Mouse (Mus musculus): Measurements from ENCODE around the gene Fkbp4. TPM values are rescaled to one million over a fixed set of nuclear protein-coding genes. Genes with fewer than 3 reads are reported as not detected.

Fkbp4 gene
- polyA plus RNA-seq, 1 experiment from 2014 or later: 375 TPM

GRCm38 (mm10) chr6:128432356-128432915 is 6.0 kb downstream of the Fkbp4 start:
- no peak for ATAC-seq (replicated peaks)
- H3K36me3 ChIP-seq (replicated peaks): peaks cover 72% of the 10 kb centered on the region
- 83% methylated on average over 13 of the region's 13 CpGs for WGBS

GRCm38 (mm10) chr6:128429826-128430225 is 8.7 kb downstream of the Fkbp4 start:
- Histone ChIP-seq H3K9me3 (no peaks in the 10 kb centered on the region), H3K9ac (no peak overlapping the region), H3K4me3 (no peak overlapping the region), H3K4me1 (peaks cover 3% of the 10 kb centered on the region; the same call in 1 of the 2 replicates), H3K36me3 (replicated peaks) (peaks cover 60% of the 10 kb centered on the region), H3K27me3 (replicated peaks) (no peaks in the 10 kb centered on the region), H3K4me2 (no peak overlapping the region), H3K27ac (no peak overlapping the region)
- no peak for ATAC-seq (replicated peaks)
- 93% methylated on average over 6 of the region's 6 CpGs for WGBS

More at GRCm38 (mm10) chr6:128432356-128432915, 6.0 kb downstream of the Fkbp4 start:
- Histone ChIP-seq H3K4me3 (no peak overlapping the region), H3K9ac (no peak overlapping the region), H3K4me2 (no peak overlapping the region), H3K4me1 (peaks cover 11% of the 10 kb centered on the region), H3K9me3 (no peaks in the 10 kb centered on the region), H3K27me3 (replicated peaks) (no peaks in the 10 kb centered on the region), H3K27ac (no peak overlapping the region)

- Histone ChIP-seq H3K9ac (no peak overlapping the region), H3K27ac (no peak overlapping the region), H3K36me3 (replicated peaks) (peaks cover 55% of the 10 kb centered on the region), H3K27me3 (replicated peaks) (no peaks in the 10 kb centered on the region), H3K4me2 (no peak overlapping the region), H3K4me3 (no peak overlapping the region), H3K4me1 (peaks cover 3% of the 10 kb centered on the region; the same call in 1 of the 2 replicates), H3K9me3 (no peaks in the 10 kb centered on the region)
- 94% methylated on average over 2 of the region's 2 CpGs for WGBS
- ATAC-seq (replicated peaks): no peak
Measured at GRCm38 (mm10) chr6:128429300-128429699, 9.2 kb downstream of the Fkbp4 start.

GRCm38 (mm10) chr6:128427571-128427970 is 10.9 kb downstream of the Fkbp4 start:
- H3K4me3 ChIP-seq: no peak overlapping the region
- H3K4me1 ChIP-seq: peaks cover 6% of the 10 kb centered on the region
- no peaks in the 10 kb centered on the region for H3K9me3 ChIP-seq
- H3K9ac ChIP-seq: no peak overlapping the region
- H3K27me3 ChIP-seq (replicated peaks): no peaks in the 10 kb centered on the region
- H3K27ac ChIP-seq: no peak overlapping the region
- ATAC-seq (replicated peaks): no peak
- H3K4me2 ChIP-seq: no peak overlapping the region
- WGBS: 89% methylated on average over 5 of the region's 5 CpGs
- H3K36me3 ChIP-seq (replicated peaks): peaks cover 39% of the 10 kb centered on the region

- no peaks in the 10 kb centered on the region for H3K27me3 ChIP-seq (replicated peaks)
- H3K27ac ChIP-seq: peak overlapping the region; percentile 99
- no peaks in the 10 kb centered on the region for H3K9me3 ChIP-seq
- WGBS: 18% methylated on average over 9 of the region's 9 CpGs
- H3K9ac ChIP-seq: peak overlapping the region; percentile 78
- peak; percentile 15; the same call in 1 of the 2 replicates for ATAC-seq (replicated peaks)
- H3K4me3 ChIP-seq: peak overlapping the region; percentile 65
- H3K4me1 ChIP-seq: peaks cover 6% of the 10 kb centered on the region
- H3K4me2 ChIP-seq: peak overlapping the region; percentile 62
- H3K36me3 ChIP-seq (replicated peaks): peaks cover 15% of the 10 kb centered on the region
Measured at GRCm38 (mm10) chr6:128425046-128425445, 13.4 kb downstream of the Fkbp4 start.

GRCm38 (mm10) chr6:128424269-128425019 is 14.0 kb downstream of the Fkbp4 start, which contains the start of gene Itfg2:
Gene Itfg2 (minus strand): TSS chr6:128424931.
- Histone ChIP-seq H3K9me3 (no peaks in the 10 kb centered on the region), H3K27ac (peak within 1 kb of the TSS; percentile 99), H3K4me1 (peaks cover 6% of the 10 kb centered on the region), H3K4me3 (peak within 1 kb of the TSS; percentile 65), H3K27me3 (replicated peaks) (no peaks in the 10 kb centered on the region), H3K9ac (peak within 1 kb of the TSS; percentile 78), H3K36me3 (replicated peaks) (peaks cover 11% of the 10 kb centered on the region), H3K4me2 (peak within 1 kb of the TSS; percentile 62)
- peak; percentile 96 for ATAC-seq (replicated peaks)
- WGBS: under 1% methylated on average over 42 of the region's 42 CpGs

GRCm38 (mm10) chr6:128423496-128424268 is 14.8 kb downstream of the Fkbp4 start:
- H3K4me1 ChIP-seq: peaks cover 6% of the 10 kb centered on the region
- peak overlapping the region; percentile 62 for H3K4me2 ChIP-seq
- peaks cover 3% of the 10 kb centered on the region for H3K36me3 ChIP-seq (replicated peaks)
- peak overlapping the region; percentile 65 for H3K4me3 ChIP-seq
- H3K9ac ChIP-seq: peak overlapping the region; percentile 78
- WGBS: 45% methylated on average over 15 of the region's 16 CpGs
- ATAC-seq (replicated peaks): peak; percentile 66
- H3K27me3 ChIP-seq (replicated peaks): no peaks in the 10 kb centered on the region
- no peaks in the 10 kb centered on the region for H3K9me3 ChIP-seq
- peak overlapping the region; percentile 99 for H3K27ac ChIP-seq

- H3K36me3 ChIP-seq (replicated peaks): no peaks in the 10 kb centered on the region
- no peak for ATAC-seq (replicated peaks)
- H3K4me3 ChIP-seq: no peak overlapping the region
- no peak overlapping the region for H3K4me2 ChIP-seq
- H3K4me1 ChIP-seq: peaks cover 6% of the 10 kb centered on the region
- H3K9ac ChIP-seq: no peak overlapping the region
- no peaks in the 10 kb centered on the region for H3K27me3 ChIP-seq (replicated peaks)
- H3K27ac ChIP-seq: no peak overlapping the region
- 91% methylated on average over 3 of the region's 3 CpGs for WGBS
- H3K9me3 ChIP-seq: no peaks in the 10 kb centered on the region
Measured at GRCm38 (mm10) chr6:128421480-128421879, 17.0 kb downstream of the Fkbp4 start.

- no peaks in the 10 kb centered on the region for H3K36me3 ChIP-seq (replicated peaks)
- no peak overlapping the region for H3K9ac ChIP-seq
- H3K4me1 ChIP-seq: peaks cover 6% of the 10 kb centered on the region
- H3K27ac ChIP-seq: no peak overlapping the region
- no peaks in the 10 kb centered on the region for H3K27me3 ChIP-seq (replicated peaks)
- WGBS: 95% methylated on average over 2 of the region's 2 CpGs
- ATAC-seq (replicated peaks): no peak
- H3K9me3 ChIP-seq: no peaks in the 10 kb centered on the region
- no peak overlapping the region for H3K4me3 ChIP-seq
- H3K4me2 ChIP-seq: no peak overlapping the region
Measured at GRCm38 (mm10) chr6:128421036-128421435, 17.4 kb downstream of the Fkbp4 start.

- H3K9me3 ChIP-seq: no peaks in the 10 kb centered on the region
- no peak overlapping the region for H3K9ac ChIP-seq
- WGBS: 100% methylated on average over 1 of the region's 1 CpGs
- H3K4me3 ChIP-seq: no peak overlapping the region
- no peak overlapping the region for H3K4me2 ChIP-seq
- H3K4me1 ChIP-seq: no peaks in the 10 kb centered on the region
- 0 out of 2 replicates have a peak, but pooled peaks cover 3% of the 10 kb centered on the region for H3K36me3 ChIP-seq (replicated peaks)
- no peak for ATAC-seq (replicated peaks)
- H3K27me3 ChIP-seq (replicated peaks): no peaks in the 10 kb centered on the region
- H3K27ac ChIP-seq: no peak overlapping the region
Measured at GRCm38 (mm10) chr6:128418076-128418475, 20.4 kb downstream of the Fkbp4 start.

- Histone ChIP-seq H3K27ac (no peak overlapping the region), H3K4me1 (no peaks in the 10 kb centered on the region), H3K36me3 (replicated peaks) (peaks cover 16% of the 10 kb centered on the region), H3K4me2 (no peak overlapping the region), H3K9me3 (no peaks in the 10 kb centered on the region), H3K4me3 (no peak overlapping the region), H3K9ac (no peak overlapping the region), H3K27me3 (replicated peaks) (no peaks in the 10 kb centered on the region)
- WGBS: 88% methylated on average over 5 of the region's 5 CpGs
- ATAC-seq (replicated peaks): no peak
Measured at GRCm38 (mm10) chr6:128416169-128416568, 22.3 kb downstream of the Fkbp4 start.

GRCm38 (mm10) chr6:128411115-128411514 is 27.4 kb downstream of the Fkbp4 start:
- Histone ChIP-seq H3K4me1 (no peaks in the 10 kb centered on the region), H3K4me3 (no peak overlapping the region), H3K36me3 (replicated peaks) (peaks cover 35% of the 10 kb centered on the region), H3K27ac (no peak overlapping the region), H3K27me3 (replicated peaks) (no peaks in the 10 kb centered on the region), H3K4me2 (no peak overlapping the region), H3K9me3 (no peaks in the 10 kb centered on the region), H3K9ac (no peak overlapping the region)
- 26% methylated on average over 3 of the region's 3 CpGs for WGBS
- peak; percentile 62 for ATAC-seq (replicated peaks)
